Comparison of ENCODE assay signal across 7 mouse cellular contexts in genomic region chr10:61145766-61146118, GRCm38 (mm10). TPM values are rescaled to one million over a fixed set of nuclear protein-coding genes. Genes with fewer than 3 reads are reported as not detected.
DNase-seq lines count a peak whose midpoint lies in the region; ATAC-seq and TF ChIP-seq lines count a peak whose summit lies in the region.

No protein-coding gene starts in this region.

- H3K9ac ChIP-seq in lung, embryonic 14.5 days, result peak overlapping the region; percentile 82
- H3K9ac ChIP-seq in embryonic facial prominence, embryonic 14.5 days (ENCODE audit: low read depth, low read length), result peak overlapping the region; percentile 88

- no peaks in the 10 kb centered on the region for H3K9me3 ChIP-seq in lung, embryonic 14.5 days (ENCODE audit: low read depth, low read length)
- H3K9me3 ChIP-seq in embryonic facial prominence, embryonic 14.5 days (ENCODE audit: control insufficient read depth, low read length), result no peaks in the 10 kb centered on the region
- no peaks in the 10 kb centered on the region for H3K9me3 ChIP-seq in limb, embryonic 10.5 days (replicated peaks)

- 0 out of 2 replicates have a peak, but pooled peaks cover 3% of the 10 kb centered on the region for H3K4me1 ChIP-seq in lung, embryonic 14.5 days (ENCODE audit: insufficient read depth)
- peaks cover 7% of the 10 kb centered on the region for H3K4me1 ChIP-seq in embryonic facial prominence, embryonic 14.5 days (ENCODE audit: control insufficient read depth, insufficient read depth, low read length)
- peaks cover 23% of the 10 kb centered on the region for H3K4me1 ChIP-seq in limb, embryonic 10.5 days
- H3K4me1 ChIP-seq in olfactory bulb, adult 2 months (ENCODE audit: control insufficient read depth, insufficient read depth, low read length), result no peaks in the 10 kb centered on the region

- TF ChIP-seq CTCF in lung, embryonic 14.5 days (IDR thresholded peaks at IDR 0.05; ENCODE audit: low read depth), result no peak
- TF ChIP-seq CTCF in olfactory bulb, adult 2 months (IDR thresholded peaks at IDR 0.05; ENCODE audit: insufficient read depth, low read depth, low read length), result no peak

- no peaks in the 10 kb centered on the region for H3K27me3 ChIP-seq in lung, embryonic 14.5 days (ENCODE audit: insufficient read depth, low read length)
- no peaks in the 10 kb centered on the region for H3K27me3 ChIP-seq in embryonic facial prominence, embryonic 14.5 days (replicated peaks; ENCODE audit: control insufficient read depth, insufficient read depth, low read length)
- H3K27me3 ChIP-seq in limb, embryonic 10.5 days (ENCODE audit: low read depth, poor library complexity, severe bottlenecking), result no peaks in the 10 kb centered on the region

- peak overlapping the region; percentile 89 for H3K4me2 ChIP-seq in lung, embryonic 14.5 days
- H3K4me2 ChIP-seq in embryonic facial prominence, embryonic 14.5 days (ENCODE audit: low read depth, low read length), result peak overlapping the region; percentile 84

- TF ChIP-seq POLR2A in olfactory bulb, adult 2 months (IDR thresholded peaks at IDR 0.05; ENCODE audit: insufficient read depth, low read depth, low read length), result no peak

- no peak for ATAC-seq in lung, embryonic 14.5 days (ENCODE audit: insufficient read depth)
- ATAC-seq in embryonic facial prominence, embryonic 14.5 days (ENCODE audit: low read depth), result no peak

- H3K36me3 ChIP-seq in lung, embryonic 14.5 days (ENCODE audit: insufficient read depth), result peaks cover 7% of the 10 kb centered on the region; the same call in 1 of the 2 replicates
- no peaks in the 10 kb centered on the region for H3K36me3 ChIP-seq in embryonic facial prominence, embryonic 14.5 days (ENCODE audit: control insufficient read depth, insufficient read depth, low read length)
- H3K36me3 ChIP-seq in limb, embryonic 10.5 days, result peaks cover 17% of the 10 kb centered on the region

- peak overlapping the region; percentile 75 for H3K4me3 ChIP-seq in lung, embryonic 14.5 days (ENCODE audit: low read depth, low read length)
- peak overlapping the region; percentile 83 for H3K4me3 ChIP-seq in embryonic facial prominence, embryonic 14.5 days (ENCODE audit: low read depth, low read length)
- H3K4me3 ChIP-seq in limb, embryonic 10.5 days, result peak overlapping the region; percentile 95
- peak overlapping the region; percentile 77 for H3K4me3 ChIP-seq in olfactory bulb, adult 2 months (ENCODE audit: insufficient read depth, low read depth, low read length)

- 0% methylated on average over 3 of the region's 3 CpGs for WGBS in lung, embryonic 14.5 days
- 0% methylated on average over 3 of the region's 3 CpGs for WGBS in embryonic facial prominence, embryonic 14.5 days
- 2% methylated on average over 3 of the region's 3 CpGs for WGBS in limb, embryonic 10.5 days
- WGBS in olfactory bulb, adult 2 months, result 0% methylated on average over 3 of the region's 3 CpGs

- no peak for DNase-seq in lung, embryonic 14.5 days
- DNase-seq in lung, postnatal 4 days, result no peak
- DNase-seq in embryonic facial prominence, embryonic 14.5 days (ENCODE audit: low spot score), result no peak
- DNase-seq in limb, embryonic 10.5 days (ENCODE audit: low spot score), result no peak
- no peak for DNase-seq in urinary bladder, postnatal 4 days (ENCODE audit: low spot score in 2 of 2)
- DNase-seq in adrenal gland, adult 2 months, result no peak

- peak overlapping the region; percentile 94 for H3K27ac ChIP-seq in lung, embryonic 14.5 days (ENCODE audit: low read depth)
- peak overlapping the region; percentile 95 for H3K27ac ChIP-seq in embryonic facial prominence, embryonic 14.5 days (replicated peaks; ENCODE audit: low read depth, low read length)
- peak overlapping the region; percentile 94 for H3K27ac ChIP-seq in limb, embryonic 10.5 days
- 0 out of 2 replicates have a peak overlapping the region, but pooled peaks have one; percentile 63 for H3K27ac ChIP-seq in olfactory bulb, adult 2 months (ENCODE audit: insufficient read depth, low read depth, low read length)

RNA-seq across cellular contexts. Expression of gene Sgpl1, which starts 1.8 kb away (rescaled TPM):
- 74.3 and 77.6 TPM in 2 replicates for polyA plus RNA-seq in lung, embryonic 14.5 days (2014; fragmentation: Nextera tagmentation; extraction: Ambion mirVana)
- polyA plus RNA-seq in embryonic facial prominence, embryonic 14.5 days (2014; fragmentation: Nextera tagmentation; extraction: Ambion mirVana), result 64.3 and 73.8 TPM in 2 replicates
- polyA plus RNA-seq in limb, embryonic 10.5 days (2016; fragmentation: Nextera tagmentation; extraction: Ambion mirVana), result 62.5 and 80.3 TPM in 2 replicates
- not detected in 2 replicates for polyA plus RNA-seq in olfactory bulb, adult 2 months (2012; ENCODE audit: insufficient read depth, insufficient read length, low replicate concordance, missing spikeins)
- total RNA-seq in adrenal gland, adult 2 months (2021), result 100 to 1,000 TPM in 1 of 2 experiments, 10 to 100 TPM in 1; 67.2 to 106 TPM
- 16.2 and 18.0 TPM in 2 replicates for polyA plus RNA-seq in adrenal gland, adult 2 months (2012; rRNA removed)

RNA-seq across cellular contexts. Expression of gene Tbata, which starts 26.0 kb away (rescaled TPM):
- polyA plus RNA-seq in lung, embryonic 14.5 days (2014; fragmentation: Nextera tagmentation; extraction: Ambion mirVana), result 1.4 and 1.6 TPM in 2 replicates
- polyA plus RNA-seq in embryonic facial prominence, embryonic 14.5 days (2014; fragmentation: Nextera tagmentation; extraction: Ambion mirVana), result 0.29 and 1.2 TPM in 2 replicates
- not detected in 2 replicates for polyA plus RNA-seq in limb, embryonic 10.5 days (2016; fragmentation: Nextera tagmentation; extraction: Ambion mirVana)
- polyA plus RNA-seq in olfactory bulb, adult 2 months (2012; ENCODE audit: insufficient read depth, insufficient read length, low replicate concordance, missing spikeins), result not detected in 2 replicates
- not detected for total RNA-seq in adrenal gland, adult 2 months (2021)
- polyA plus RNA-seq in adrenal gland, adult 2 months (2012; rRNA removed), result not detected in 2 replicates

RNA-seq across cellular contexts. Expression of gene Pcbd1, which starts 56.6 kb away (rescaled TPM):
- 67.5 and 71.2 TPM in 2 replicates for polyA plus RNA-seq in lung, embryonic 14.5 days (2014; fragmentation: Nextera tagmentation; extraction: Ambion mirVana)
- 25.8 and 26.4 TPM in 2 replicates for polyA plus RNA-seq in embryonic facial prominence, embryonic 14.5 days (2014; fragmentation: Nextera tagmentation; extraction: Ambion mirVana)
- polyA plus RNA-seq in limb, embryonic 10.5 days (2016; fragmentation: Nextera tagmentation; extraction: Ambion mirVana), result 19.3 and 22.1 TPM in 2 replicates
- not detected in 2 replicates for polyA plus RNA-seq in olfactory bulb, adult 2 months (2012; ENCODE audit: insufficient read depth, insufficient read length, low replicate concordance, missing spikeins)
- total RNA-seq in adrenal gland, adult 2 months (2021), result 10 to 100 TPM; 18.6 to 22.0 TPM
- polyA plus RNA-seq in adrenal gland, adult 2 months (2012; rRNA removed), result 1.9 and 3.8 TPM in 2 replicates
